Mouse (Mus musculus): ENCODE data around the gene Olfr651. TPM values are rescaled to one million over a fixed set of nuclear protein-coding genes. Genes with fewer than 3 reads are reported as not detected.
A peak's percentile ranks its signal among the peaks of the same experiment; 100 is the strongest.
"Not testable (repeated sequence)": the region's sequence is repeated elsewhere in the genome, so short reads cannot be mapped to it uniquely, and the experiment has no call there.

The Olfr651 gene
- not detected for polyA plus RNA-seq (2017; shearing (Covaris generic))

DNA sequence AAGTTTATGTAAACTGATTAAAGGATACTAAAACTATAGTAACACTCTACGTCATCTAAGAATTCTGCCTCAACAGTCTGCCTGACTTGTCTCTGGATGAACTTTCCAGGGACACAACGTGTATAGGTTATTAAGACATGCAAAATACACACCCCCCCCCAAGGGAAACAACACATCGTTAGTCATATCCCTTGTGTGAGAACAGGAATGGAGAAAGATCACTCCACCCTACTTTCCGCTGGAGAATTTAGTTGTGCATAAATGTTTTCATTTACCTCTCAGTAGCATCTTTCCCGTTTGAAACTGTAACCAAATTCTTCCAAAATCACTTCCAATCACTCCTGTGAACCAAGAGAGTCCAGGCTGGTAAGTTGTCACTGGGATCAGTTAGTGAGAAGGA, at the start of gene Olfr651:
Olfr651 (plus strand) TSS at position 301 of the 400 bp plus-strand sequence.
- ATAC-seq, result no peak

DNA sequence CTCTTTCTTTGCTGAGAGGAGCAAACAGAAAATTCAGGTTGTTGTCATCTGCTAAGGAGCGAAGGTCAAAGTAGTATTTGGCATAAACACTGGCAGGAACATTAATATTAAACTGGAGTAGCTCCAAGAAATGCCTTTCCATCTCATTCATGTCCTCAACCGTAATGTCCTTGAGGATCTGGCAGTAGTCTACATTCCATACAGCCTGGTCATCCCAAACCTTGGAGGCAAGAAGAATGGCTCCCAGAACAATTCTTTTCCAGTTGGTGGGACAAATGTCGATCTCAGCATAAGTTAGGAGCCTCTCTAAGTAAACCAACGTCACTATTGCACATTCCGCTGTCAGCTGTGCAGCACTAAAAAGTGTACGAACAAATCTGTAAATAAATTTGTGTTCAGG, 48.7 kb upstream of the Olfr651 start:
- not testable (repeated sequence) for ATAC-seq

DNA sequence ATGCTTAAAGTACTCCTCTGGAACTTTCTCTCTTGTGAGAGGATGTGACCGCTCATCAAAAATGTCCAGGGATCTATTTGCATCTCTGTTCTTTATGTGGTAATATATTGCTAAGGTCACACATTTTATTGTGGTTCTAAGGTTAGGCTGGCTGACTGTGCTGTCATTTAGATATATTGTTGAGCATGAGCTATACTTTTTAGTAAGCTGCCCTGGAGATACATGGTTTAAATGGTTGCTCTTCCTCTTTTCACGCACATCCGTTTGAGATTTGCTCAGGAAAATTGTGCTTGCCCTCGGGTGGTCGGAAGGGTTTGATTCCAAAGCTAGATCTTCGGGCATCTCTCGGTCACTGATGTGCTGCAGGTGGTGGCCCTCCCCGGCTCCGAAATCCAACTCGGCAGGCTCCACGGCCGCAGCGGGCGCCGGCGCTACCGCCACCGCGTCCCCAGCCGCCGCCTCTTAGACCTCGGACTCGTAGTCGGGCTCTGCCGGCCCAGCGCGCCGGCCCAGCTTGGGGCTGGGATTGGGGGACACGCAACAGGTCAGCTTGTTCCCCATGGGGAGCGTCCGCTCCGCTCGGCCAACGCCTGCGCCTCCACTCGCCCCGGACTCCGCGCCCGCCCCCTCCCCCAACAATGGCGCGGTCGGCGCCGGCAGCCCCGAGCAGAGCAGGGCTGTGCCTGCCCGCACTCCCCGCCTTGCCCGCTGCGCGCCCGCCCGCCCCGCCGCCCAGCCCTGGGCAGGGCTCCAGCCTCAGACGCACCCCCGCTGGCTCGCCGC, 48.2 kb upstream of the Olfr651 start:
- no peak for ATAC-seq

- ATAC-seq, result peak; percentile 99
These were observed 42.4 kb upstream of the Olfr651 start, which contains the start of gene Trim30d for GRCm38 (mm10) chr7:104507421-104508065. Gene Trim30d (minus strand): TSS chr7:104507849.

DNA sequence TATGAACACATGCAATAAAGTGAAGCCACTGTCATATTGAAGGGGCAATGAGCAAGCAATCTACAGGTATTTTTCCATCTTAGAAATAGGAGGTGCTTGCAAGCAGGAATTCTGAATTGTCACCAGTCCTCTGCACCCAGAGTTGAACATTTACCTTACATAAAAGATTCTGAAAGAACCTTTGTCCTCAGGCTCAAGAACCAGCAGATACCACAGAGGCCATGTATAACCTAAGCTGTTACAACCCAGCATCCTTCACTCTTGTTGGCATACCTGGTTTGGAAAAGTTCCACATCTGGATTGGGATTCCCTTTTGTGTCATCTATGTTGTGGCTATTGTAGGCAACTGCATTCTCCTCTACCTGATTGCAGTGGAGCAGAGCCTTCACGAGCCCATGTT, 2.8 kb downstream of the Olfr651 start:
- no peak for ATAC-seq

GRCm38 (mm10) chr7:104560601-104561000, 10.7 kb downstream of the Olfr651 start, which contains the start of gene Olfr652:
Gene Olfr652 (plus strand): TSS chr7:104560901.
- no peak for ATAC-seq

DNA sequence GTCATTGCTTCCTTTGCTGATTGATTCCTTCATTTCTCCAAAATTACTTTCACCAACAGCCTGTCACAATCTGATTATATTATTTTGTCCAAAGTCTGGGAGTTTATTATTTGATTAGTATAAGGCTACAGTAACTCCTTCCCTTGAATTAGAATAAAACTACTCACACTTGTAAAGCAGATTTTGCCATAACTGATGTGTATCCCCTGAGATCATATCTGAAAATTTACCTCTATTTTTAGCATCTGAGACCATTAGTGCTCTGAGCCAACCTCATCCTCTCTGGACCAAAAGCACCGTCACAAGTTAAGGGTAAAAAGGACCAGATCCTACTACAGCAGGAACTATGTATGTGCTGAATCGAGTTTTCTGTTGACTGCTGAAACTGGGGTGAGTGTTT, 27.1 kb downstream of the Olfr651 start, which contains the start of gene Olfr653:
Olfr653 (plus strand) TSS at position 301 of the 400 bp plus-strand sequence.
- ATAC-seq, result no peak

DNA sequence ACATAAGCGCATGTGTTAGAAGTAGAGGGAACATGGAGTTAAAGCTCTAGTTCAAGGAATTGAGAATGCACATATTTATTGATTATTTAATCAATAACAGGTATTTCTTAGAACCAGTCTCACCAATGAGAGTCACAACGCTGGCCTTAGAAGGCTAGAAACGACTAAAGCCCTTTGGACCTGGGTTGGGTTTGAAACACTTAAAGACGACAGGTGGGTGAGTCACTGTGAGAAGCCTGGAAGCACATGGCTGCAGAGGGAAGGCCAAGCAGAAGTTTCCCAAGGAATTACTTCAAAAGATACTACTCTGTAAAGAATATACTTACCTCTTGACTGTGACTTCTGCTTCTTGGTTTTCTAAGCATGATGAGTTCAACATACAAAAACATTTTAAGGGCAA, 30.9 kb downstream of the Olfr651 start:
- ATAC-seq, result no peak

DNA sequence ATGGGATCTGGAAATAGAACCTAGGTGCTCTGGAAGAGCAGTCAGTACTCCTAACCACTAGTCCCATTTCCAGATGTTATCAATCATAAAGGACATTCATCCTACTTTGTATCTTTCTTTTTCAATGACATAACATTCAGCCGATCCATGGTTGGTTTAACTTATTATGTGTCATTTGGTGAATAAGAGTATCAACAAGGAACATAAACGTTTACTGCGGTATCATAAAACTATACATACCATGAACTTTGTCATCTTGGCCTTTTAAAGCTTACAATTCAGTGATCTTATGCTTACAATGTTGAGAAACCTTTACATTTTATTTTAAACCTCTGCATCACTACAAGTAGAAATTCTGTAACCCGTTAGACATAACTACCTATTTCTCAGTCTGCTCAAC, 31.5 kb downstream of the Olfr651 start:
- no peak for ATAC-seq

- ATAC-seq, result no peak
These were observed 36.8 kb downstream of the Olfr651 start, which contains the start of gene Olfr654 for GRCm38 (mm10) chr7:104586725-104587124. Gene Olfr654 (plus strand): TSS chr7:104587025.

- ATAC-seq, result no peak
These were observed 38.3 kb downstream of the Olfr651 start for GRCm38 (mm10) chr7:104588274-104588673.

DNA sequence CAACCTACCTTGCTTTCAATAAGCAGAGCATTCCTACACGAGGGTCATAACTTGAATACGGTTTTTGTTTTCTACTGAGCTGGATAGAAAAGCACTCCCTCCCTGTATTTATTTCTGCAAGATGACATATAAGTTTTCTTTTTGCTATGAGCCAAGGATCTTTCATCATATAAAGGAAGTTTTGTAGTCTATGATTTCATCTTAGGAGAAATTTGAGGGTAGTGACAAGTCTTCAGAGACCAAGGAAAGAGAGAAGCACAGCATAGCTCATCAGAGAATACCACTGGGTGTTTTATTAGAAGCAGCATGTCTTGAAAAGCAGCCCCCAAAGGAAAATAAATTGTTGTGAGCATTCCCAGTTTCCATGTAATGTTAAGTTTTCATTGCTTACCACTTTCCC, 51.7 kb downstream of the Olfr651 start, which contains the start of gene Olfr655:
Olfr655 (minus strand) TSS at position 101 of the 400 bp plus-strand sequence.
- ATAC-seq, result no peak

DNA sequence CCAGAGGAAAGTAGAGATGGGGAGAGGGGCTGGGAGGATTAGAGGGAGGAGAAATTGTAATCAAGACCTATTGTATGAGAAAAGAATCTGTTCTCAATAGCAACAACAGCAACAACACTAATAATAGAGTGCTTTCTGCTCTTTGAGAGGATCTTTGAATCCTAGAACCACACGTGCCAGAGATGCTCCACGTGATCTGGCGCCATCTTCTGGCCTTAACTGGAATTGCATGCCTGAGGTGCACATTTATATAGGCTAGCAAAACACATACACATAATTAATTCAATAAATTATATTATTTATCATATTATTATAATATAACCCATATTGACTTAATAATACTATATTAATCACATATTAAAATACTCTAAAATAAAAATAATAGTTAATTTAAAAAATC, 53.2 kb downstream of the Olfr651 start:
- peak; percentile 72 for ATAC-seq

Other genes starting within 250 kb of the Olfr651 start
- 100 to 1,000 TPM; 110 to 206 (median 165) TPM for gene Trim12a, start 234.7 kb upstream of the Olfr651 start, polyA plus RNA-seq (2017; shearing (Covaris generic))
- gene Trim34b, start 220.7 kb upstream of the Olfr651 start, polyA plus RNA-seq (2017; shearing (Covaris generic)), result 1 to 10 TPM in 2 of 3 experiments, under 1 TPM in 1; 0.57 to 2.0 (median 1.7) TPM
- gene Trim12c, start 196.8 kb upstream of the Olfr651 start, polyA plus RNA-seq (2017; shearing (Covaris generic)), result 10 to 100 TPM; 14.6 to 21.1 (median 15.5) TPM
- gene Trim30b, start 180.2 kb upstream of the Olfr651 start, polyA plus RNA-seq (2017; shearing (Covaris generic)), result 1 to 10 TPM in 1 of 3 experiments, under 1 TPM in 2; 0.35 to 1.1 (median 0.69) TPM
- under 1 TPM; 0.21 to 0.33 (median 0.32) TPM for gene Trim30c, start 149.3 kb upstream of the Olfr651 start, polyA plus RNA-seq (2017; shearing (Covaris generic))
- gene Trim30a, start 84.9 kb upstream of the Olfr651 start, polyA plus RNA-seq (2017; shearing (Covaris generic)), result 10 to 100 TPM; 72.9 to 76.3 (median 75.4) TPM
- gene Trim30d, start 42.3 kb upstream of the Olfr651 start, polyA plus RNA-seq (2017; shearing (Covaris generic)), result 10 to 100 TPM; 24.8 to 39.3 (median 34.8) TPM
- gene Olfr652, start 10.8 kb downstream of the Olfr651 start, polyA plus RNA-seq (2017; shearing (Covaris generic)), result under 1 TPM in 1 of 3 experiments, not detected in 2; 0.13 TPM
- not detected for gene Olfr653, start 27.2 kb downstream of the Olfr651 start, polyA plus RNA-seq (2017; shearing (Covaris generic))
- not detected for gene Olfr654, start 36.9 kb downstream of the Olfr651 start, polyA plus RNA-seq (2017; shearing (Covaris generic))
- gene Olfr655, start 51.6 kb downstream of the Olfr651 start, polyA plus RNA-seq (2017; shearing (Covaris generic)), result not detected
- gene Olfr656, start 63.8 kb downstream of the Olfr651 start, polyA plus RNA-seq (2017; shearing (Covaris generic)), result not detected
- under 1 TPM in 1 of 3 experiments, not detected in 2; 0.39 TPM for gene Olfr657, start 74.7 kb downstream of the Olfr651 start, polyA plus RNA-seq (2017; shearing (Covaris generic))
- not detected for gene Olfr658, start 97.2 kb downstream of the Olfr651 start, polyA plus RNA-seq (2017; shearing (Covaris generic))
- gene Olfr659, start 116.6 kb downstream of the Olfr651 start, polyA plus RNA-seq (2017; shearing (Covaris generic)), result not detected
- gene Olfr661, start 136.4 kb downstream of the Olfr651 start, polyA plus RNA-seq (2017; shearing (Covaris generic)), result not detected
- not detected for gene Usp17le, start 227.3 kb downstream of the Olfr651 start, polyA plus RNA-seq (2017; shearing (Covaris generic))